Mouse (Mus musculus) liver, embryonic 16.5 days (tissue): ENCODE measurements around the gene Cdkl3. TPM values are rescaled to one million over a fixed set of nuclear protein-coding genes. Genes with fewer than 3 reads are reported as not detected.
A peak's percentile ranks its signal among the peaks of the same experiment; 100 is the strongest.

Experiments used
- ATAC-seq: fragments of 200-750 bp; cut with Nextera tagmentation; 2 replicates; pipeline ENCODE4 v1.8.0; 2017; ENCODE audit warnings: low read depth, mild to moderate bottlenecking, moderate number of reproducible peaks, moderate library complexity
- H3K27ac ChIP-seq: fragments of 300-500 bp; sonication (generic); 2 replicates; pipeline ENCODE4 v1.5.1; 2014; ENCODE audit warnings: mild to moderate bottlenecking, low read length
- H3K27me3 ChIP-seq: fragments of 300-500 bp; sonication (generic); 2 replicates; pipeline ENCODE4 v1.6.1; 2014; ENCODE audit warnings: low read depth, low read length, mixed read lengths; ENCODE audit not compliant: control insufficient read depth, insufficient read depth
- H3K36me3 ChIP-seq: fragments of 300-500 bp; sonication (generic); 2 replicates; pipeline ENCODE4 v1.6.1; 2014; ENCODE audit warnings: mild to moderate bottlenecking; ENCODE audit not compliant: control insufficient read depth, insufficient read depth
- H3K4me1 ChIP-seq: fragments of 300-500 bp; sonication (generic); 2 replicates; pipeline ENCODE4 v1.6.1; 2014; ENCODE audit warnings: low read depth, low read length, mixed read lengths; ENCODE audit not compliant: control insufficient read depth
- H3K4me2 ChIP-seq: fragments of 300-500 bp; sonication (generic); 2 replicates; pipeline ENCODE4 v1.6.1; 2014; ENCODE audit warnings: low read depth, low read length, mixed read lengths
- H3K4me3 ChIP-seq: fragments of 300-500 bp; sonication (generic); 2 replicates; pipeline ENCODE4 v1.5.1; 2014; ENCODE audit warnings: low read depth, mild to moderate bottlenecking, low read length
- H3K9ac ChIP-seq: fragments of 300-500 bp; sonication (generic); 2 replicates; pipeline ENCODE4 v1.6.1; 2014; ENCODE audit warnings: low read depth, low read length
- H3K9me3 ChIP-seq: fragments of 300-500 bp; sonication (generic); replicated peaks from 2 replicates; pipeline ENCODE4 v1.6.1; 2016; ENCODE audit warnings: low read length; ENCODE audit not compliant: control insufficient read depth
- WGBS: fragments of 180-500 bp; shearing (Covaris S2); extraction: QIAGEN DNeasy Blood & Tissue Kit; methylation state at CpG from one replicate; pipeline ENCODE4 v1.1.7; 2014; ENCODE audit not compliant: insufficient replicate concordance; 5-methylcytosine and 5-hydroxymethylcytosine counted together
- polyA plus RNA-seq: library from polyadenylated mRNA; unstranded; fragments of >200 nt; fragmentation: Nextera tagmentation; extraction: Ambion mirVana; gene quantifications from 2 replicates; pipeline ENCODE4 v1.2.1, GENCODE M21; 2015

The Cdkl3 gene
- polyA plus RNA-seq, 1 experiment from 2014 or later = 0.84 TPM

DNA sequence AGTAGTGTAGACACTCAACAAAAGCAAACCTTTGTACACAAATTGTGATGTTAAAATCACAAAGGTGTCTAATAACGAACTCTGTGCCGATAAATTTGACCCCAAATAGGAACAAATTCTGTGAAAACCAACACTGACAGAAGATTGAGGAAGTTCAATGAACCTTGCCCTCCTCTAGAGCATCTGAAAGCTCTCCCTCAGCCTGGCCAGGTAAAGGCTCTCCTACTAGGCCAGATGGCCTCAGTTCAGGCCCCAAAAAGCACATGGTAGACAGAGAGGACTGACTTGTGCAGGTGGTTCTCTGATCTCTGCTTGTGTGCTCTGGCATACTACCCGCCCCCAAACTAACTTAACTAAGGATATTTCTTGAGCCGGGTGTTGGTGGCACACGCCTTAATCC is 58.4 kb downstream of the Cdkl3 start:
- Histone ChIP-seq H3K27me3 (no peaks in the 10 kb centered on the region), H3K9me3 (no peaks in the 10 kb centered on the region), H3K36me3 (no peaks in the 10 kb centered on the region), H3K4me1 (no peaks in the 10 kb centered on the region), H3K27ac (no peak overlapping the region), H3K4me2 (no peak overlapping the region), H3K4me3 (no peak overlapping the region), H3K9ac (no peak overlapping the region)
- ATAC-seq = no peak
- 68% methylated on average over 5 of the region's 5 CpGs for WGBS

DNA sequence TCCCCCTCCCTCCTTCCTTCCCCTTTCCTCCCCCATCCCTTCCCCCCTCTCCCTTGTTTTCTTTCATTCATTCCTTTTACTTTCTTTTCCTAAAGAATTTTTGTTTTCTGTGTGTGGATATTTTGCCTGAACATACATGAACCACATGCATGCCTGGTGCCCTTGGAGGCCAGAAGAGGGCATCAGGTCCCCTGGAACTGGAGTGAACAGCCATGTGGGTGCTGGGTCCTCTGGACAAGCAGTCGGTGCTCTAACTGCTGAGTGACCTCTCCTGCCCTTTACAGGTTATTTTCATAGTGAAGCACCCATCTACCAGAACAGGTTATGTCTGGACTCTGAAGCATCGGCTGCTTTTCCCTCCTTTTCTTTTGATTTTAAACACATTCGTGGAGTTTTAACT is 60.4 kb downstream of the Cdkl3 start:
- Histone ChIP-seq H3K4me2 (no peak overlapping the region), H3K9ac (no peak overlapping the region), H3K9me3 (no peaks in the 10 kb centered on the region), H3K27ac (no peak overlapping the region), H3K27me3 (no peaks in the 10 kb centered on the region), H3K4me1 (no peaks in the 10 kb centered on the region), H3K36me3 (no peaks in the 10 kb centered on the region), H3K4me3 (no peak overlapping the region)
- no peak for ATAC-seq
- WGBS = 25% methylated on average over 3 of the region's 3 CpGs

DNA sequence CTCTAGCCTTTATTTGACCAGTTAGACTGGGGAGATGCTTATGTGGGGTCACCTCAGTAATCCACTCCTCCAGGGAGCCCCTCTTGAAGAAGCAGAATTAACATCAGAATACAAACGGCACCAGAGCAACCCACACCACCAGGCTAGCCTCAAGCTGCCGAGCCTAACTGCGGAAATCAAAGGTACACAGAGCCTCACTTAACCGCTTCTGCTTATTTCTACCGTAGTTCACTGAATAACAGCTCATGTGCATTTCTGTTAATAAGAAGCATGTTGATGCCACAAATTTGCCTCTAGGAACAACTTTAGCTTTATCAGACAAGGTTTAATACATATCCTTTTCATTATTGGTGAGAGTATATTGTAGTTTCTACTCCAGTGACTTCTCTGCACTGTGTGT is 61.8 kb downstream of the Cdkl3 start:
- Histone ChIP-seq H3K27me3 (no peaks in the 10 kb centered on the region), H3K4me3 (no peak overlapping the region), H3K27ac (no peak overlapping the region), H3K4me2 (no peak overlapping the region), H3K9me3 (no peaks in the 10 kb centered on the region), H3K4me1 (no peaks in the 10 kb centered on the region), H3K9ac (no peak overlapping the region), H3K36me3 (no peaks in the 10 kb centered on the region)
- WGBS = 2% methylated on average over 5 of the region's 5 CpGs
- ATAC-seq = no peak

DNA sequence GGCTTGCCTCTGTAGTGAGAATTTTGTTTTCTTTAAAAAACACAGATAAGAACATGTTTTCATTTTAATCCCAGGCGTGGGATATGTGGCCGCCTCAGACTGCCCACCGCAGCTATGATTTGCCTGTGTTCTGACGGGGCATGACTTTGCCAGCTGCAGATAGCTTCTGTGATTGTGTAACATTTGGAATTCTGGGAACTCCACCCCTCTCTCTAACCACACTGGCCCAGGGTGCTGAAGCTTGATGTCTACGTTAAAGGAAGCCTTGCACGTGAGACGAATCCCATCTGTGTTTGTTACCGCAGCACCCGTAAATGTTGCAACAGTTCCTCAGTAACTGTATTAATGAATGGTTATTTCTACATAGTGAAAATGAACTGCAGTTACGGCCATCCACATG is 67.7 kb downstream of the Cdkl3 start:
- Histone ChIP-seq H3K4me3 (no peak overlapping the region), H3K4me1 (peaks cover 24% of the 10 kb centered on the region), H3K27ac (no peak overlapping the region), H3K27me3 (no peaks in the 10 kb centered on the region), H3K4me2 (no peak overlapping the region), H3K9me3 (no peaks in the 10 kb centered on the region), H3K36me3 (no peaks in the 10 kb centered on the region), H3K9ac (no peak overlapping the region)
- ATAC-seq = no peak
- 23% methylated on average over 10 of the region's 10 CpGs for WGBS

DNA sequence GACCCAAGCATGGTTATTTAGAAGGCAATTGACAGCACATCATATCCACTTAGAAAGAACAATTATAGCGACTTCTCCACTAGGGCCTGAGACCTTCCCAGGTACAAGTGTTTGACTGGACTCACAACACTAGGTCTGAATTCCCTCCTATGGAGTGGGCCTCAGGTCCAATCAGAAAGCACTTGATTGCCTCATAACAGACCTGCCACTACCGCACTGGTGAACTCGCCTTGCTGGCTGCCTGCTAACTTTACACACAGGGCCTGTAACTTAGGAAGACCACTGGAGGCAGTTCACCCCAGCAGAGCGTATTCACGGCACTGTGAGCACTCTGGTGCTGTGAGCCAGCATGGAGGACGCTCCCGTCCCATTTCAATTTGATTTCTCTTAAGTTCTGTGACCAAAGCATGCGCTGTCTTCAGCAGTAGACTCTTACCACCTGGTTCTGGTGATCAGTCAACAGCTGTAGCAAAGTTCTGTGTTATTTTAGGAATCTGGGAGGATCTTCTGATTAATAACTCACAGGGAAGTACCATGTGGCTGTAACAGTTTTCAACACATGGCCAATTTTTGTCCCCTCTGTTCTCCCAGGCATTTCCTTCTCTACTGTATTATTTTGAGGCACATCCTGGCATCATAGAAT is 69.6 kb downstream of the Cdkl3 start:
- H3K27ac ChIP-seq = no peak overlapping the region
- peaks cover 24% of the 10 kb centered on the region for H3K4me1 ChIP-seq
- H3K9me3 ChIP-seq = no peaks in the 10 kb centered on the region
- no peak overlapping the region for H3K9ac ChIP-seq
- 63% methylated on average over 8 of the region's 8 CpGs for WGBS
- ATAC-seq = peak; percentile 66
- no peak overlapping the region for H3K4me3 ChIP-seq
- no peak overlapping the region for H3K4me2 ChIP-seq
- H3K27me3 ChIP-seq = no peaks in the 10 kb centered on the region
- no peaks in the 10 kb centered on the region for H3K36me3 ChIP-seq

DNA sequence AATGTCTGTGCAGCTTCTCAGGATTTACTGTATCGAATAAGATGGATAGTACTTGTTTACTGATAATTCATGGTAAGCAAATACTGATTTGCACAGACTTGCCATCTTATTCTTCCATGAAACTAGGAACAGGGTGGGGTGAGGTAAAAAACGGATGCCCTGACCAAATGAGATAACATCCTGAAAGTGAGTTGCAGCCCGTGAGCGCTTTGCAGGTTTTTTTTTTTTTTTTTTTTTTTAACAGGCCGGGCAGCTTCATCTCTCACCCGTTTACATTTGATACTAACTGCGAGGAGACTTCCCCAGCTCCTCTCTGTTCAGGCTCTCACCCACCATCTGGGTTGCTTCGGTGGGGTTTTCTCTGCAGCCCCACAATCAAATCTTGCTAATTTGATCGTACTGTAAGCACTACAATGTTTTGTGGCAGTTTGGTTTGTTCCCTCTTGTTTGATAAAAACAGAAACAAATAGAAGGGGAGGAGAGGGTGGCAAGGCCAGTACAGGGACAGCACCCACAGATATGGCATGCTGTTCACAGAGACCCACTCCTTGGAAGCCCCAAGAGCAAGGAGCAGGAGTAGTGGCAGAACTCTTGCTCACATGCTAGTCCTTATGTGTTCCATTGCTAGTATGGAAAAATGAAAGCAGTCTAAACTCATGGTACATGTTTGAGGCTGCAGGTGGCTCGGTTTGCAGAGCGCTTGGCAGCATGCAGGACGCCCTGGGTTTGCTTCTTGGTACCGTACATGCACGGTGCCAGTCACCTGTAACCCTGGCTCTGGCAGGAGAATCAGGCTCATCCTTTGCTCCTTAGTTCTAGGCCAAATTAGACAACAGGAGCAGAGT is 70.8 kb downstream of the Cdkl3 start:
- Histone ChIP-seq H3K4me1 (peaks cover 24% of the 10 kb centered on the region), H3K4me2 (peak overlapping the region; percentile 34), H3K9me3 (no peaks in the 10 kb centered on the region), H3K27me3 (no peaks in the 10 kb centered on the region), H3K4me3 (no peak overlapping the region), H3K27ac (no peak overlapping the region; the same call in 1 of the 2 replicates), H3K9ac (no peak overlapping the region), H3K36me3 (no peaks in the 10 kb centered on the region)
- ATAC-seq = 0 out of 2 replicates have a peak, but pooled peaks have one; percentile 21
- WGBS = 26% methylated on average over 14 of the region's 14 CpGs

DNA sequence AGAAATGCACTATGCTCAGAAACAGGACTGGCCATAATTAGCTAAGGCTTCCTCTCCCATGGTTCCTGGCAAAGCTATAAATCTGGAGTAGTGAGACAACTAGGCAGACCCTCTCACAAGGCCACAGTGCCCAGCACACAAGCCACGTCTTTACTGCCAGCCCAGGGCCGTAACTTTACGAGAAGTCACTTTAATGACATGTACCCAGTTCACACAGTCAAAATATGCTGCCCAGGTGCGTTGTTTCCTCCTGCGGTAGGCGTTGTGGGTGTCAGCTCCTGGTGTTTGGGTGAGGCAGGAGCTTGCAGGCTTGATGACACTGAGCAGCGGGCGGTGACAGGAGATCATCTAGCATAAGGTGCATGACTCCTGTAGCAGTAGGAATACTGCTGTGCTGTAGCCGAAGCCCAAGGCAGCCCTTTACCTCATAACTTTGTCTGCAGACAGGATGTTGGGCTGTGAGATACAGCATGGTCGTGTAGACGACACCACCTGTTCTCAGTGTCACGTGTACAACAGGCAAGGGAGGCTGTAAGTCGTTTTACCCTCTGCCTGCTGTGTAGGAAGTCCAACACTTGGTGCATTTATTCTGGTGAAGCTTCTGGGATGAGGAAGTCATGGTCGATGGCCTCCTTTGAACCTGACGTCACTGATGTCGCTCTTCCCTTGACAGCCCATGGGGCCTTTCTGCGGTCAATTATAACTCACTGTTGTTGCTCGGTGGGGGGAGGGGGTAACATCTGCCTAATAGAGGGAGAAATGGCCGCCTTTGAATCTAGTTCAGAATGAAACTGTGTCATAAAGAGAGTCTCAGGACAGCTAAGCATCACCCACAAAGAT is 72.0 kb downstream of the Cdkl3 start:
- Histone ChIP-seq H3K9ac (no peak overlapping the region), H3K27me3 (no peaks in the 10 kb centered on the region), H3K36me3 (no peaks in the 10 kb centered on the region), H3K4me1 (peaks cover 24% of the 10 kb centered on the region), H3K4me3 (no peak overlapping the region), H3K4me2 (no peak overlapping the region), H3K27ac (no peak overlapping the region), H3K9me3 (no peaks in the 10 kb centered on the region)
- no peak for ATAC-seq
- 33% methylated on average over 19 of the region's 19 CpGs for WGBS

DNA sequence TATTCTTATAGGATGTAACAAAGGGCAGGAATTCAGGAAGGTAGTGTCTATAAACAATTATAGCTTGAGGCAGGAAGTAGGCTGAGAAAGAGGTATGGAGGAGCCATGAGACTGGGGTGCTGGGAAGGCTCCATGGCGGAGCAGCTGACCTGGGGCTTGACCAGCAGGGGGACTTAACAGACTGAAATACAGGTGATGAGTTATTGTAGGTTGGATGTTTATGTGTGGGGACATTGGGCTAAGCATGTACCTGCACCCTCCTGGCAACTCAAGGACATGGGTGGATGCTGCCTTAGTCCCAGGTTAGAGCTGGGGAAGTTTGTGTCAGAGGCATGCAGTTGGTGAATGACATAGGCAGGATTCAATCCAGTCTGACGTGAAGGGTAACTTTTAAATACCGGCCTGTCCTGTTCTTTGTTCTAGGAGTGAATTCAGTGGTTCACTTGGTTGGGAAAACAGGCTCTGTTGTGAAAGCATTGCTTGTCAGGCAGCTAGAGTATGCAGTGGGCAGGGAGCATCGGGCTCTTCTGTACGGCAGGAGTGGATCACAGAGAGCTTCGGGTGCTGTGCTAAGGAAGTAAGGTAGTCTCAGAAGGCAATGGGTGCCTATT is 72.8 kb downstream of the Cdkl3 start:
- H3K4me2 ChIP-seq = no peak overlapping the region
- H3K9me3 ChIP-seq = no peaks in the 10 kb centered on the region
- H3K27ac ChIP-seq = no peak overlapping the region
- ATAC-seq = no peak
- no peaks in the 10 kb centered on the region for H3K27me3 ChIP-seq
- no peaks in the 10 kb centered on the region for H3K36me3 ChIP-seq
- 78% methylated on average over 6 of the region's 6 CpGs for WGBS
- no peak overlapping the region for H3K4me3 ChIP-seq
- H3K4me1 ChIP-seq = peaks cover 24% of the 10 kb centered on the region
- no peak overlapping the region for H3K9ac ChIP-seq
